Mouse (Mus musculus): ENCODE data around the gene Mcts2. TPM values are rescaled to one million over a fixed set of nuclear protein-coding genes. Genes with fewer than 3 reads are reported as not detected.
A peak's percentile ranks its signal among the peaks of the same experiment; 100 is the strongest.

The Mcts2 gene
- polyA plus RNA-seq, 1 experiment from 2014 or later, result 27.6 TPM

GRCm38 (mm10) chr2:152669256-152669638 lies 17.6 kb upstream of the Mcts2 start, which contains the start of gene H13:
Gene H13, plus strand, starts transcription at chr2:152669461.
- ATAC-seq (ENCODE audit: low FRiP score, low TSS enrichment), result peak; percentile 78
- peak within 1 kb of the TSS; percentile 90 for H3K27ac ChIP-seq (ENCODE audit: low read length)
- WGBS, result 0% methylated on average over 35 of the region's 35 CpGs

GRCm38 (mm10) chr2:152669639-152670484 lies 17.0 kb upstream of the Mcts2 start:
- peaks cover 38% of the 10 kb centered on the region for H3K4me1 ChIP-seq (ENCODE audit: insufficient read depth, low read length)

More at GRCm38 (mm10) chr2:152669256-152669638, 17.6 kb upstream of the Mcts2 start, which contains the start of gene H13:
- peaks cover 35% of the 10 kb centered on the region for H3K4me1 ChIP-seq (ENCODE audit: insufficient read depth, low read length)
- H3K4me3 ChIP-seq (ENCODE audit: low read length), result peak within 1 kb of the TSS; percentile 88
- peak within 1 kb of the TSS; percentile 68 for H3K4me2 ChIP-seq (replicated peaks; ENCODE audit: low read depth, low read length)
- H3K9me3 ChIP-seq (ENCODE audit: low read length), result no peaks in the 10 kb centered on the region
- H3K27me3 ChIP-seq (ENCODE audit: insufficient read depth, low read length), result no peaks in the 10 kb centered on the region
- H3K9ac ChIP-seq (replicated peaks; ENCODE audit: low read length), result peak within 1 kb of the TSS; percentile 93
- H3K36me3 ChIP-seq (ENCODE audit: insufficient read depth, low read length), result peaks cover 12% of the 10 kb centered on the region; the same call in 1 of the 2 replicates

GRCm38 (mm10) chr2:152670983-152671641 lies 15.7 kb upstream of the Mcts2 start:
- H3K36me3 ChIP-seq (ENCODE audit: insufficient read depth, low read length), result peaks cover 31% of the 10 kb centered on the region
- H3K9ac ChIP-seq (replicated peaks; ENCODE audit: low read length), result peak overlapping the region; percentile 93
- H3K27me3 ChIP-seq (ENCODE audit: insufficient read depth, low read length), result no peaks in the 10 kb centered on the region
- peak overlapping the region; percentile 88 for H3K4me3 ChIP-seq (ENCODE audit: low read length)
- H3K9me3 ChIP-seq (ENCODE audit: low read length), result no peaks in the 10 kb centered on the region
- peak overlapping the region; percentile 90 for H3K27ac ChIP-seq (ENCODE audit: low read length)
- 41% methylated on average over 9 of the region's 9 CpGs for WGBS
- H3K4me2 ChIP-seq (replicated peaks; ENCODE audit: low read depth, low read length), result peak overlapping the region; percentile 68
- H3K4me1 ChIP-seq (ENCODE audit: insufficient read depth, low read length), result peaks cover 38% of the 10 kb centered on the region
- ATAC-seq (ENCODE audit: low FRiP score, low TSS enrichment), result no peak

More at GRCm38 (mm10) chr2:152669639-152670484, 17.0 kb upstream of the Mcts2 start:
- 0% methylated on average over 46 of the region's 46 CpGs for WGBS
- H3K4me3 ChIP-seq (ENCODE audit: low read length), result peak overlapping the region; percentile 88
- peak overlapping the region; percentile 90 for H3K27ac ChIP-seq (ENCODE audit: low read length)
- peaks cover 18% of the 10 kb centered on the region for H3K36me3 ChIP-seq (ENCODE audit: insufficient read depth, low read length)
- peak overlapping the region; percentile 93 for H3K9ac ChIP-seq (replicated peaks; ENCODE audit: low read length)
- no peaks in the 10 kb centered on the region for H3K9me3 ChIP-seq (ENCODE audit: low read length)
- H3K4me2 ChIP-seq (replicated peaks; ENCODE audit: low read depth, low read length), result peak overlapping the region; percentile 68
- ATAC-seq (ENCODE audit: low FRiP score, low TSS enrichment), result peak; percentile 77
- H3K27me3 ChIP-seq (ENCODE audit: insufficient read depth, low read length), result no peaks in the 10 kb centered on the region

- Histone ChIP-seq H3K36me3 (ENCODE audit: insufficient read depth, low read length) (peaks cover 36% of the 10 kb centered on the region), H3K27ac (ENCODE audit: low read length) (no peak overlapping the region), H3K9ac (replicated peaks; ENCODE audit: low read length) (peak overlapping the region; percentile 93), H3K4me2 (replicated peaks; ENCODE audit: low read depth, low read length) (peak overlapping the region; percentile 68), H3K9me3 (ENCODE audit: low read length) (no peaks in the 10 kb centered on the region), H3K27me3 (ENCODE audit: insufficient read depth, low read length) (no peaks in the 10 kb centered on the region), H3K4me3 (ENCODE audit: low read length) (peak overlapping the region; percentile 88), H3K4me1 (ENCODE audit: insufficient read depth, low read length) (peaks cover 38% of the 10 kb centered on the region)
- WGBS, result 15% methylated on average over 5 of the region's 5 CpGs
- ATAC-seq (ENCODE audit: low FRiP score, low TSS enrichment), result 0 out of 2 replicates have a peak, but pooled peaks have one; percentile 24
Measured at GRCm38 (mm10) chr2:152671642-152671999, 15.2 kb upstream of the Mcts2 start.

- peak overlapping the region; percentile 93 for H3K9ac ChIP-seq (replicated peaks; ENCODE audit: low read length)
- 60% methylated on average over 12 of the region's 12 CpGs for WGBS
- ATAC-seq (ENCODE audit: low FRiP score, low TSS enrichment), result no peak
- peak overlapping the region; percentile 88 for H3K4me3 ChIP-seq (ENCODE audit: low read length)
- no peak overlapping the region for H3K27ac ChIP-seq (ENCODE audit: low read length)
- H3K4me2 ChIP-seq (replicated peaks; ENCODE audit: low read depth, low read length), result peak overlapping the region; percentile 68
- no peaks in the 10 kb centered on the region for H3K27me3 ChIP-seq (ENCODE audit: insufficient read depth, low read length)
- peaks cover 40% of the 10 kb centered on the region for H3K36me3 ChIP-seq (ENCODE audit: insufficient read depth, low read length)
- H3K4me1 ChIP-seq (ENCODE audit: insufficient read depth, low read length), result peaks cover 38% of the 10 kb centered on the region
- H3K9me3 ChIP-seq (ENCODE audit: low read length), result no peaks in the 10 kb centered on the region
Measured at GRCm38 (mm10) chr2:152672166-152672565, 14.7 kb upstream of the Mcts2 start.

- H3K27ac ChIP-seq (ENCODE audit: low read length), result no peak overlapping the region
- H3K4me3 ChIP-seq (ENCODE audit: low read length), result no peak overlapping the region
- H3K4me1 ChIP-seq (ENCODE audit: insufficient read depth, low read length), result peaks cover 45% of the 10 kb centered on the region
- peaks cover 56% of the 10 kb centered on the region for H3K36me3 ChIP-seq (ENCODE audit: insufficient read depth, low read length)
- H3K9me3 ChIP-seq (ENCODE audit: low read length), result no peaks in the 10 kb centered on the region
- ATAC-seq (ENCODE audit: low FRiP score, low TSS enrichment), result no peak
- no peak overlapping the region for H3K9ac ChIP-seq (replicated peaks; ENCODE audit: low read length)
- H3K27me3 ChIP-seq (ENCODE audit: insufficient read depth, low read length), result no peaks in the 10 kb centered on the region
- 72% methylated on average over 11 of the region's 11 CpGs for WGBS
- H3K4me2 ChIP-seq (replicated peaks; ENCODE audit: low read depth, low read length), result no peak overlapping the region
Measured at GRCm38 (mm10) chr2:152674148-152674547, 12.7 kb upstream of the Mcts2 start.

- Histone ChIP-seq H3K36me3 (ENCODE audit: insufficient read depth, low read length) (peaks cover 66% of the 10 kb centered on the region), H3K4me1 (ENCODE audit: insufficient read depth, low read length) (peaks cover 52% of the 10 kb centered on the region)
- 77% methylated on average over 13 of the region's 13 CpGs for WGBS
Measured at GRCm38 (mm10) chr2:152675252-152675791, 11.5 kb upstream of the Mcts2 start.

GRCm38 (mm10) chr2:152678302-152678701 lies 8.5 kb upstream of the Mcts2 start:
- Histone ChIP-seq H3K9me3 (ENCODE audit: low read length) (no peaks in the 10 kb centered on the region), H3K27me3 (ENCODE audit: insufficient read depth, low read length) (no peaks in the 10 kb centered on the region), H3K4me3 (ENCODE audit: low read length) (no peak overlapping the region), H3K4me1 (ENCODE audit: insufficient read depth, low read length) (peaks cover 24% of the 10 kb centered on the region; the same call in 1 of the 2 replicates), H3K4me2 (replicated peaks; ENCODE audit: low read depth, low read length) (no peak overlapping the region), H3K36me3 (ENCODE audit: insufficient read depth, low read length) (peaks cover 84% of the 10 kb centered on the region), H3K27ac (ENCODE audit: low read length) (no peak overlapping the region), H3K9ac (replicated peaks; ENCODE audit: low read length) (no peak overlapping the region)
- ATAC-seq (ENCODE audit: low FRiP score, low TSS enrichment), result peak; percentile 13; the same call in 1 of the 2 replicates
- 53% methylated on average over 3 of the region's 3 CpGs for WGBS

More at GRCm38 (mm10) chr2:152675252-152675791, 11.5 kb upstream of the Mcts2 start:
- no peaks in the 10 kb centered on the region for H3K9me3 ChIP-seq (ENCODE audit: low read length)
- no peak overlapping the region for H3K4me3 ChIP-seq (ENCODE audit: low read length)
- ATAC-seq (ENCODE audit: low FRiP score, low TSS enrichment), result no peak
- no peak overlapping the region for H3K27ac ChIP-seq (ENCODE audit: low read length)
- no peak overlapping the region for H3K9ac ChIP-seq (replicated peaks; ENCODE audit: low read length)
- no peaks in the 10 kb centered on the region for H3K27me3 ChIP-seq (ENCODE audit: insufficient read depth, low read length)
- no peak overlapping the region for H3K4me2 ChIP-seq (replicated peaks; ENCODE audit: low read depth, low read length)

GRCm38 (mm10) chr2:152678925-152679324 lies 7.9 kb upstream of the Mcts2 start:
- no peak for ATAC-seq (ENCODE audit: low FRiP score, low TSS enrichment)
- no peaks in the 10 kb centered on the region for H3K9me3 ChIP-seq (ENCODE audit: low read length)
- H3K36me3 ChIP-seq (ENCODE audit: insufficient read depth, low read length), result peaks cover 90% of the 10 kb centered on the region
- H3K9ac ChIP-seq (replicated peaks; ENCODE audit: low read length), result no peak overlapping the region
- 80% methylated on average over 5 of the region's 5 CpGs for WGBS
- H3K27me3 ChIP-seq (ENCODE audit: insufficient read depth, low read length), result no peaks in the 10 kb centered on the region
- no peak overlapping the region for H3K4me3 ChIP-seq (ENCODE audit: low read length)
- no peak overlapping the region for H3K4me2 ChIP-seq (replicated peaks; ENCODE audit: low read depth, low read length)
- peaks cover 23% of the 10 kb centered on the region; the same call in 1 of the 2 replicates for H3K4me1 ChIP-seq (ENCODE audit: insufficient read depth, low read length)
- H3K27ac ChIP-seq (ENCODE audit: low read length), result no peak overlapping the region
